Mouse (Mus musculus) lung, postnatal 0 days (tissue): ENCODE results near the gene Speer4d.
"Not testable (repeated sequence)": the region's sequence is repeated elsewhere in the genome, so short reads cannot be mapped to it uniquely, and the experiment has no call there.

Experiments used
- CTCF ChIP-seq: IDR thresholded peaks from 2 replicates; pipeline ENCODE4 v1.5.1; 2016; ENCODE audit warnings: antibody characterized with exemption, mild to moderate bottlenecking
- EP300 ChIP-seq: IDR thresholded peaks from 2 replicates; pipeline ENCODE4 v1.6.1; 2016; ENCODE audit warnings: antibody characterized with exemption, mild to moderate bottlenecking, control low read depth

- not testable (repeated sequence) for TF ChIP-seq CTCF, EP300
Measured at GRCm38 (mm10) chr5:15591577-15591976, 27.3 kb upstream of the Speer4d start.
